Mouse (Mus musculus): ENCODE measurements around the gene Gak. TPM values are rescaled to one million over a fixed set of nuclear protein-coding genes. Genes with fewer than 3 reads are reported as not detected.

Gak gene
- polyA plus RNA-seq, 1 experiment from 2014 or later = 26.6 TPM

DNA sequence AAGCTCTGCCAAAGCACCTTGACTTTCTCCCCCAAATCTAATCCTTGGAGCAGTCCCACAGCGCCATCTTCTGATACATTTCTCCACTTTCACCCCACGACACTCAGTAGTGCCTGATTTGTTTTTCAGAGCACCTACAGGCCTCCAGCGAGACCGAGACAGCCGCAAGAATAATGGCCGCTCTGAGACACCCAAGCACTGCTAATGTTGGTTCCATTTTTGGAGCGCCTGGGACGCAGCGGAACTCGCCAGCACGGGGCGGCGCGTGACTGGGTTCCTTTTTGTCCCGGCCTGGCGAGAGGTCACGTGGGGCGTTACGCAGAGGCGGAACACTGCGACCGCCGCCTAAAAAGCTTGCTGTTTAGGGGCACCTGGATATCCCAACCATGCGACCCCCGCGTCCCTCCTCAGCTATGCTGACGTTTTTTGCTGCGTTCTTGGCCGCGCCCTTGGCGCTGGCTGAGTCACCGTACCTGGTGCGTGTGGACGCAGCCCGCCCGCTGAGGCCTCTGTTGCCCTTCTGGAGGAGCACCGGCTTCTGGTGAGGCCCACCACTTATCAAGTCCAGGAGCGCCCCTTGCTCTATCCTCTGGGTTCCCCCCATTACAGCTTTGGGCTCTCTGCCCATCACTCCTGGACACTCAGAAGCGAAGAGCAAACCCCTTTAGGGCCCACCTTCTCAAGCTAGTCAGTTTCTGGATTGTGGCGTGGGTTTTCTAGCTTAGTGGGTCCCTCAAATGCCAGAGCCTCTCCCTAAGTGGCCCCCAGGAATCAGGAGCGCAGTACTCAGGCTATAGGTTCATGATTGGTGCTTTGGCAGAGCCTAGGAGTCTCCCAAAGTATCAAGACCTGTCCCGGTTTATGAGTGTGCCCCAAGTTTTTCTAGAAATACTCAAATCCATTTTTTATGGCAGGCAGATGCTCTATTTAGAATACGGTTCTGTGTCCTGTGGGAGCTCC lies 39.7 kb upstream of the Gak start, which contains the start of gene Dgkq:
Gene Dgkq (minus strand): TSS at position 696 of the 960 bp plus-strand sequence.
- Histone ChIP-seq H3K9ac (peak within 1 kb of the TSS; percentile 74), H3K36me3 (replicated peaks) (peaks cover 35% of the 10 kb centered on the region), H3K27me3 (peaks cover 8% of the 10 kb centered on the region), H3K4me2 (peak within 1 kb of the TSS; percentile 88), H3K4me1 (replicated peaks) (peaks cover 61% of the 10 kb centered on the region), H3K4me3 (replicated peaks) (peak within 1 kb of the TSS; percentile 68), H3K9me3 (replicated peaks) (no peaks in the 10 kb centered on the region), H3K27ac (replicated peaks) (peak within 1 kb of the TSS; percentile 90)
- peak; percentile 78 for ATAC-seq (ENCODE audit: insufficient read depth)
- WGBS (ENCODE audit: insufficient replicate concordance) = 4% methylated on average over 43 of the region's 43 CpGs

DNA sequence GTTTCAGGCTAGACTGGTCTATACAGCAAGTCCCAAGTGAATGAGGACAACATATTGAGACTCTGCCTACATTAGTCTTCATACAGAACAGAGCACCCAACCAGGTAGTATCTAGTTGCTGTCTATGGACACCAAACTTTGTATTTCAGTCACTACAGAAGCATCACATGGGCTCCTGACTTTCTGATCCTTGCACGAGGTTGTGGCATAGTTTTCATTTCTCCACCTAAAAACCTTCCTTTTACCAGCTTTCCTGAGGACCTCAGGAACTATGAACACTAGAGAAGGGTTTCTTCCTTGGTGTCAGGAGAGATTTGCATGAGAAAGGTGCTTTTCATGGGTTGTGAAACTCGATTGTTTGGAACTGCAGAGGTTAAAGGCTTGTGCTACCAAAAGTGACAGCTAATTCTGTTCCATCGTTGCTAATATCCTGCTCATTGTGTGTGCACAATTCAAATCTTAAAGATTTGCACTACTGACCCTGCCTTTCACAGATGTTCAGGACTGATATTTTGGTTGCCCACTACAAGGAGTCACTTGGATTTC lies 38.9 kb upstream of the Gak start:
- Histone ChIP-seq H3K9ac (peak overlapping the region; percentile 74), H3K36me3 (replicated peaks) (peaks cover 31% of the 10 kb centered on the region), H3K9me3 (replicated peaks) (no peaks in the 10 kb centered on the region), H3K27ac (replicated peaks) (peak overlapping the region; percentile 90), H3K4me2 (peak overlapping the region; percentile 88), H3K4me1 (replicated peaks) (peaks cover 54% of the 10 kb centered on the region), H3K4me3 (replicated peaks) (peak overlapping the region; percentile 68), H3K27me3 (peaks cover 10% of the 10 kb centered on the region)
- no peak for ATAC-seq (ENCODE audit: insufficient read depth)
- 10% methylated on average over 3 of the region's 3 CpGs for WGBS (ENCODE audit: insufficient replicate concordance)

DNA sequence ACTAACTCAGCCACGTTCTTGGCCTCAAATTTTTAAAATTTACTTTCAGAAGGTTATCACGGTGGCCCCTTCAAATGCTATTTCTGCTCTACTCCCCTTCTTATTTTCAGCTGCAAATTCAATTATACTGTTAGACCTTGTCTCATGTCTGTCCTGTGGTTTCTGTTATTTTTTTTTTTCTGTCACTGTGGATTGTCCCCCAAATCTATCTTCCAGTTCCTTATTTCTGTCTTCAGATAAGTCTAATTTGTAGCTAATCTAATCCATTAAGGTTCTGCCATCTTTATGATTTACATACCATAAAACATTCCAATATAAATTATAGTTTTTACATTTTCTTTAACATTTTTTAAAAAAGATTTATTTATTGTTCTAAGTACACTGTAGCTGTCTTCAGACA lies 37.8 kb upstream of the Gak start:
- H3K4me1 ChIP-seq (replicated peaks) = peaks cover 43% of the 10 kb centered on the region
- 65% methylated on average over 2 of the region's 2 CpGs for WGBS (ENCODE audit: insufficient replicate concordance)
- H3K9ac ChIP-seq = no peak overlapping the region
- no peak overlapping the region for H3K27ac ChIP-seq (replicated peaks)
- peaks cover 20% of the 10 kb centered on the region for H3K36me3 ChIP-seq (replicated peaks)
- H3K4me3 ChIP-seq (replicated peaks) = no peak overlapping the region
- peaks cover 15% of the 10 kb centered on the region for H3K27me3 ChIP-seq
- H3K9me3 ChIP-seq (replicated peaks) = no peaks in the 10 kb centered on the region
- no peak overlapping the region for H3K4me2 ChIP-seq
- no peak for ATAC-seq (ENCODE audit: insufficient read depth)

DNA sequence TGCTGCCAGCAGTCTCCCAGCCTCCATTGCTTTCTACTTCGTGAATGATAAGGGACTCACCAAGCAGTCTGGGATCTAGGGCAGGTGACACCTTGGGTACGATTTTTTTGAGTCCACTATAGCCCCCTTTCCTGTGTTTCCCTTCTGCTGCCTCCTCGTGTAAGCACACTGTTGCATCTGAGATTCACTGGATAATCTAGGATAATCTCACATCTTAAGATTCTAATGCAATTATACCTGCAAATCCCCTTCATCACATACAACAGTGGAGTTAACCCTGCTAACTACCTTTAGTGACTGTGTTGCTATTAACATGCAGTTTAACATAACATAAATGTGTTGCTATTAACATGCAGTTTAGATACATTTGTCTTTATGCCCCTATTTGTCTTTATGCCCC lies 35.5 kb upstream of the Gak start:
- no peak for ATAC-seq (ENCODE audit: insufficient read depth)
- H3K9me3 ChIP-seq (replicated peaks) = no peaks in the 10 kb centered on the region
- WGBS (ENCODE audit: insufficient replicate concordance) = 26% methylated on average over 3 of the region's 3 CpGs
- peaks cover 15% of the 10 kb centered on the region for H3K27me3 ChIP-seq
- H3K4me1 ChIP-seq (replicated peaks) = peaks cover 30% of the 10 kb centered on the region
- H3K9ac ChIP-seq = no peak overlapping the region
- no peak overlapping the region for H3K4me3 ChIP-seq (replicated peaks)
- H3K36me3 ChIP-seq (replicated peaks) = no peaks in the 10 kb centered on the region
- H3K27ac ChIP-seq (replicated peaks) = no peak overlapping the region
- H3K4me2 ChIP-seq = no peak overlapping the region

DNA sequence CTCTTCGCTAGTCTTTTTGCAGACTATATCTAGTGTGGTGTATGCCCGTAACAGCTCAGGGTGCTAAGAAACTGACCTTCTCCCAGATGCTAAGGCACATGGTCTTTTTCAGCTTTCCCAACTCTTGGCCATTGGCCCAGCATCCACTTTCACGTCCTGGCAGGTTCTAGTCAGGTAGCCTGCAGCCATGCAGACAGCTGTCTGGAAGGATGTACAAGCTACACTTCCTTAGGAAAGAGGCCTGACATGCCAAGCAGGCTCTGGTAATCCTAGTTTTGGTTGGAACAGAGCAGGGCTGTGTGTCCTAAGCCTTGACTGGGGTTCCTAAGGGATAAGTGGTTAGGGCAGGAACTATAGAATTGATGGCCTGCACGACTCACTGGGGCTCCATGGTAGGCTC lies 33.2 kb upstream of the Gak start:
- Histone ChIP-seq H3K9ac (no peak overlapping the region), H3K36me3 (replicated peaks) (0 out of 2 replicates have a peak, but pooled peaks cover 2% of the 10 kb centered on the region), H3K4me2 (no peak overlapping the region), H3K9me3 (replicated peaks) (no peaks in the 10 kb centered on the region), H3K27me3 (peaks cover 15% of the 10 kb centered on the region), H3K4me1 (replicated peaks) (peaks cover 28% of the 10 kb centered on the region), H3K4me3 (replicated peaks) (no peak overlapping the region), H3K27ac (replicated peaks) (no peak overlapping the region)
- ATAC-seq (ENCODE audit: insufficient read depth) = no peak
- 62% methylated on average over 4 of the region's 4 CpGs for WGBS (ENCODE audit: insufficient replicate concordance)

- H3K27ac ChIP-seq (replicated peaks) = peak overlapping the region; percentile 70
- no peaks in the 10 kb centered on the region for H3K9me3 ChIP-seq (replicated peaks)
- peak overlapping the region; percentile 81 for H3K9ac ChIP-seq
- H3K36me3 ChIP-seq (replicated peaks) = peaks cover 13% of the 10 kb centered on the region
- peaks cover 15% of the 10 kb centered on the region for H3K27me3 ChIP-seq
- H3K4me3 ChIP-seq (replicated peaks) = peak overlapping the region; percentile 69
- peak overlapping the region; percentile 85 for H3K4me2 ChIP-seq
- 13% methylated on average over 36 of the region's 36 CpGs for WGBS (ENCODE audit: insufficient replicate concordance)
- ATAC-seq (ENCODE audit: insufficient read depth) = peak; percentile 99
- H3K4me1 ChIP-seq (replicated peaks) = peaks cover 28% of the 10 kb centered on the region
Measured at GRCm38 (mm10) chr5:108660632-108661268, 31.2 kb upstream of the Gak start.

- H3K27ac ChIP-seq (replicated peaks) = peak within 1 kb of the TSS; percentile 70
- no peaks in the 10 kb centered on the region for H3K9me3 ChIP-seq (replicated peaks)
- ATAC-seq (ENCODE audit: insufficient read depth) = peak; percentile 55
- peaks cover 12% of the 10 kb centered on the region for H3K27me3 ChIP-seq
- H3K4me3 ChIP-seq (replicated peaks) = peak within 1 kb of the TSS; percentile 69
- 10% methylated on average over 24 of the region's 24 CpGs for WGBS (ENCODE audit: insufficient replicate concordance)
- peaks cover 28% of the 10 kb centered on the region for H3K4me1 ChIP-seq (replicated peaks)
- H3K4me2 ChIP-seq = peak within 1 kb of the TSS; percentile 85
- H3K9ac ChIP-seq = peak within 1 kb of the TSS; percentile 81
- H3K36me3 ChIP-seq (replicated peaks) = peaks cover 21% of the 10 kb centered on the region
Measured at GRCm38 (mm10) chr5:108659698-108660631, 30.4 kb upstream of the Gak start, which contains the start of gene Idua. Gene Idua (plus strand): TSS chr5:108660331.

GRCm38 (mm10) chr5:108658611-108659010 lies 29.1 kb upstream of the Gak start:
- 77% methylated on average over 1 of the region's 1 CpGs for WGBS (ENCODE audit: insufficient replicate concordance)
- H3K4me2 ChIP-seq = no peak overlapping the region
- peaks cover 35% of the 10 kb centered on the region for H3K36me3 ChIP-seq (replicated peaks)
- no peak for ATAC-seq (ENCODE audit: insufficient read depth)
- no peaks in the 10 kb centered on the region for H3K9me3 ChIP-seq (replicated peaks)
- H3K4me3 ChIP-seq (replicated peaks) = no peak overlapping the region
- H3K4me1 ChIP-seq (replicated peaks) = peaks cover 28% of the 10 kb centered on the region
- no peak overlapping the region for H3K27ac ChIP-seq (replicated peaks)
- H3K9ac ChIP-seq = no peak overlapping the region
- 0 out of 2 replicates have a peak, but pooled peaks cover 4% of the 10 kb centered on the region for H3K27me3 ChIP-seq

DNA sequence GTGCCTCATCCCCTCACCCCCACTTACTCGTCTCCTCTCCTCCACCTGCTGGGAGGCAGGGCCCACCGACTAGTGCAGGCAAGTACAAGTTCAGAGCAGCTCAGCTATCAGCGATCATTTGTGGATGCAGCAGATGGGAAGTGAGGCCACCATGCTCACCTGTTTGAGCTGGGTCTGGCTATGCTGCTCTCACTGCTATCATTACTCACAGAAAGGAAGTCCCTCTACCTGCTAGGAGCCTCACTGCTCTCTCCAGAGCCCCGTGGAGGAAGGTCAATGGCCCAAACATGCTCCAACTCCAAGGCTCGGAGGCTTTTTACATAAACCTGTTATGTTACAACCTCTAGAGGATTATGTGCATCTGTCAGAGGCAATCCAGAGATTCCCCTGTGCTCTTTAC lies 27.9 kb upstream of the Gak start:
- no peak overlapping the region for H3K27ac ChIP-seq (replicated peaks)
- peaks cover 47% of the 10 kb centered on the region for H3K36me3 ChIP-seq (replicated peaks)
- H3K4me2 ChIP-seq = no peak overlapping the region
- H3K9me3 ChIP-seq (replicated peaks) = no peaks in the 10 kb centered on the region
- WGBS (ENCODE audit: insufficient replicate concordance) = 70% methylated on average over 5 of the region's 5 CpGs
- H3K9ac ChIP-seq = no peak overlapping the region
- H3K27me3 ChIP-seq = no peaks in the 10 kb centered on the region
- peaks cover 28% of the 10 kb centered on the region for H3K4me1 ChIP-seq (replicated peaks)
- ATAC-seq (ENCODE audit: insufficient read depth) = no peak
- no peak overlapping the region for H3K4me3 ChIP-seq (replicated peaks)

- H3K9ac ChIP-seq = no peak overlapping the region
- ATAC-seq (ENCODE audit: insufficient read depth) = no peak
- H3K4me3 ChIP-seq (replicated peaks) = no peak overlapping the region
- H3K4me2 ChIP-seq = no peak overlapping the region
- H3K36me3 ChIP-seq (replicated peaks) = peaks cover 51% of the 10 kb centered on the region
- no peaks in the 10 kb centered on the region for H3K27me3 ChIP-seq
- H3K9me3 ChIP-seq (replicated peaks) = no peaks in the 10 kb centered on the region
- H3K4me1 ChIP-seq (replicated peaks) = peaks cover 26% of the 10 kb centered on the region
- 83% methylated on average over 15 of the region's 15 CpGs for WGBS (ENCODE audit: insufficient replicate concordance)
- H3K27ac ChIP-seq (replicated peaks) = no peak overlapping the region
Measured at GRCm38 (mm10) chr5:108655891-108656650, 26.5 kb upstream of the Gak start.
